Mouse (Mus musculus) ES-Bruce4 (cell line): Measurements from ENCODE around the gene BC005537. TPM values are rescaled to one million over a fixed set of nuclear protein-coding genes. Genes with fewer than 3 reads are reported as not detected.
A peak's percentile ranks its signal among the peaks of the same experiment; 100 is the strongest.

Source experiments
- H3K27ac ChIP-seq: 2 replicates; pipeline ENCODE4 v1.5.1; 2012; ENCODE audit warnings: low read length, inconsistent platforms; ENCODE audit not compliant: insufficient read depth
- H3K27me3 ChIP-seq: 2 replicates; pipeline ENCODE4 v1.6.1; 2012; ENCODE audit warnings: mild to moderate bottlenecking, low read length, inconsistent platforms; ENCODE audit not compliant: control insufficient read depth, poor library complexity, insufficient read depth, severe bottlenecking
- H3K36me3 ChIP-seq: 2 replicates; pipeline ENCODE4 v1.6.1; 2012; ENCODE audit warnings: inconsistent platforms, mild to moderate bottlenecking, low read length, moderate library complexity; ENCODE audit not compliant: control insufficient read depth, poor library complexity, insufficient read depth, severe bottlenecking
- H3K4me1 ChIP-seq: one replicate; pipeline ENCODE4 v1.8.1; 2011; ENCODE audit warnings: low read length; ENCODE audit not compliant: control insufficient read depth, insufficient read depth
- H3K4me3 ChIP-seq: 2 replicates; pipeline ENCODE4 v1.5.1; 2011; ENCODE audit warnings: low read depth, mild to moderate bottlenecking, low read length
- H3K9ac ChIP-seq: 2 replicates; pipeline ENCODE4 v1.6.1; 2012; ENCODE audit warnings: low read depth, mild to moderate bottlenecking, inconsistent platforms; ENCODE audit not compliant: poor library complexity, severe bottlenecking
- H3K9me3 ChIP-seq: replicated peaks from 2 replicates; pipeline ENCODE4 v1.6.1; 2012; ENCODE audit warnings: mild to moderate bottlenecking, low read length, inconsistent platforms; ENCODE audit not compliant: control insufficient read depth, poor library complexity, insufficient read depth, severe bottlenecking
- CTCF ChIP-seq: IDR thresholded peaks from one replicate; pipeline ENCODE4 v1.8.1; 2011; ENCODE audit warnings: low read depth, low read length
- EP300 ChIP-seq: IDR thresholded peaks from 2 replicates; pipeline ENCODE4 v1.6.1; 2011; ENCODE audit warnings: low read depth, low read length; ENCODE audit not compliant: insufficient read depth
- POLR2A ChIP-seq: IDR thresholded peaks from one replicate; pipeline ENCODE4 v1.8.1; 2011; ENCODE audit warnings: low read length; ENCODE audit not compliant: insufficient read depth
- polyA plus RNA-seq: library from polyadenylated mRNA; stranded (reverse); fragments of >200 nt; gene quantifications from 2 replicates; pipeline ENCODE4 v1.2.4, GENCODE M21; 2011; ENCODE audit warnings: low read depth; ENCODE audit not compliant: missing spikeins, insufficient read depth, insufficient read length

The BC005537 gene
- polyA plus RNA-seq, 1 experiment: 92.7 TPM

DNA sequence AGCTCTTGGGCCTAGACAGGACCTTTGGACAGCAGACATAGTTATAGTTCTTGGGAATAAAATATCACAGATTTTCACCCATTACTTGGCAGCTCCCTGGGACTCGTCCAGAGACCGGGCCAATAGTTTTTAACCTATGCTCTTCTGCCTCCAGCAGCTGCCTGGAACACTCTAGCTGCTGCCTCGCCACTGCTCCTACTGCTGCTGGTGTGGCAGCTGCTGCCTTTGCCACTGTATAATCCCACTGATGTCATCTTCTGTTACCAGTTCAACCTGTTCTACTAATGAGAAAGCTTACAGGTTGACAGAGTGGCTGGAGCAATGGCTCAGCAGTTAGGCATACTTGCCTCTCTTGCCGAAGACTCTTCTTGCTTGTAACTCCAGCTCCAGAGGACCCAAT is 47.9 kb downstream of the BC005537 start:
- Histone ChIP-seq H3K9ac (no peak overlapping the region), H3K4me1 (no peaks in the 10 kb centered on the region), H3K4me3 (no peak overlapping the region), H3K36me3 (no peaks in the 10 kb centered on the region), H3K9me3 (no peaks in the 10 kb centered on the region), H3K27ac (no peak overlapping the region), H3K27me3 (no peaks in the 10 kb centered on the region)
- TF ChIP-seq CTCF (no peak), POLR2A (no peak), EP300 (no peak)

DNA sequence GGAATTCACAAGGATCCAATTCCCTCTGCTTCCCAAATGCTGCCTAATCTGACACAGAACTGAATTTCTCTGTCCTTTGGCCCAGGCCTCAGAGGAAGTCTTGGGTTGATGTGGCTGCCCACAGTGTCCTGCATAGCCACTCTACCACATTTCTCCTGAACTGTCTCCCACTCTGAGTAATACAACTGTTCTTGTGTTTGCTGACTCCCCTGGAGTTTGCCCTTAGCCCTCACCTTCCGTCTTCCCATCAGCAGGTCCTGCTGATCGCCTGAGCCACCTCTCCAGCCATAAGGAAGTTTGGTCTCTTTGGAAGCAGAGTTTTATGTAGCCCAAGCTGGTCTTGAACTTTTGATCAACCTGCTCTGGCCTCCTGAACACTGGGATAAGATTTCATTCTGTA is 50.5 kb downstream of the BC005537 start:
- no peak overlapping the region for H3K9ac ChIP-seq
- H3K27ac ChIP-seq: no peak overlapping the region
- TF ChIP-seq CTCF (no peak), POLR2A (no peak), EP300 (no peak)
- H3K36me3 ChIP-seq: no peaks in the 10 kb centered on the region
- no peaks in the 10 kb centered on the region for H3K4me1 ChIP-seq
- no peaks in the 10 kb centered on the region for H3K9me3 ChIP-seq
- H3K27me3 ChIP-seq: no peaks in the 10 kb centered on the region
- H3K4me3 ChIP-seq: no peak overlapping the region

DNA sequence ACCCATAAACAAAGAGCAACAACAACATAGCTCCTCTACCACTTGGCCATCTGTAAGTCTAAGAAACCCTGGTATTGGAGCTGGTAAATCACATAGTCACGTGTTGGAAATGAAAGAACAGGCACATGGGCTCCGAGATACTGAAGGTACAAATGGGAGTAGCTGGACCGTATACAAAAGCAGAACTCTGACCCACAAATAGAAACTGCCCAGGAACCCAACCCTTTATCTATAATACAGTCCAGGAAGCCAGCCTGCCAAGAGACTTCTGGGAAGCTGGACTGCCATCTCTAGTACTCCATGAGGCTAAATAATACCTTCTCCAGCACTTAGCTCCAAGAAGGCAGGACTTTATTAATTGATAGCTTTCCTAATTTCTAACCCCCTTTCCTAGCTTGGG is 51.1 kb downstream of the BC005537 start:
- H3K9ac ChIP-seq: no peak overlapping the region
- H3K4me3 ChIP-seq: no peak overlapping the region
- TF ChIP-seq CTCF: no peak
- H3K27ac ChIP-seq: no peak overlapping the region
- no peaks in the 10 kb centered on the region for H3K9me3 ChIP-seq
- no peaks in the 10 kb centered on the region for H3K4me1 ChIP-seq
- no peaks in the 10 kb centered on the region for H3K27me3 ChIP-seq
- no peaks in the 10 kb centered on the region for H3K36me3 ChIP-seq

DNA sequence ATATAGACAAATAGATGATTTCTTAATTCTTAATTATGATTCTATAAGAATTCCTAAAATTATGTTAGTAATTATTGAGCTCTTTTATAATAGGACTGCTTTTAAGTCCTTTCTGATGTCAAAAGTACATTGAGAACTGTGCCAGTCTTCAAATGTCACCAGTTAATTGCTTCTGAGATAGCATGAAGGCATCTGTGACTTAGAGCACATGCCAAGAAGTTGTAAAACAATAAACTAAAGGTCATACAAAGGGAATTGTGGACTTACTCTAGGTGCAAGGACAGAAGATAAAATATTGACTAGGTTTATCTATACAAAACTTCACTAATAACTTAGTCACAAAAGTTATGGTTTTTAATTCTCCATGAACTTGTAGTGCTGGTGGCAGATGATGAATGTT is 57.7 kb downstream of the BC005537 start:
- Histone ChIP-seq H3K4me1 (no peaks in the 10 kb centered on the region), H3K9ac (no peak overlapping the region), H3K4me3 (no peak overlapping the region), H3K27ac (no peak overlapping the region), H3K9me3 (no peaks in the 10 kb centered on the region), H3K27me3 (no peaks in the 10 kb centered on the region), H3K36me3 (no peaks in the 10 kb centered on the region)
- no peak for TF ChIP-seq CTCF

DNA sequence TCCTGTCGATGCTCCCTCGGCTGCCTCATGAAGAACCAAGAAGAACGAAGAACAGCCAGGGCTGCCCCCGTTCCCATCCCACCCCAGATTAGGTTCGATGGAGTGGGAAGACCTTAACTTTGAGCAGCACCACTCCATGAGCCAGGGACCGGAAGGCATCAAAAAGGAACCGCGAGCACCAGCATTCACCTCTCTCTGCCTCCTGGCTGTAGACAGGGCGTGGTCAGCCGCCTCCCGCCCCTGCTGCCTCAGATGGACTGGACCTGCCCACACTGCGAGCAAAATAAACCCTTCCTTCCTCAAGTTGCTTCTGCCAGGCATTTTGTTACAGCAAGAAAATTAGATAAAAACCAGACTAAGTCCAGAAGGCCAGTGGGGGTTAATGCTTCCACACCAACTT is 59.6 kb downstream of the BC005537 start:
- TF ChIP-seq EP300: no peak
- no peaks in the 10 kb centered on the region for H3K4me1 ChIP-seq

DNA sequence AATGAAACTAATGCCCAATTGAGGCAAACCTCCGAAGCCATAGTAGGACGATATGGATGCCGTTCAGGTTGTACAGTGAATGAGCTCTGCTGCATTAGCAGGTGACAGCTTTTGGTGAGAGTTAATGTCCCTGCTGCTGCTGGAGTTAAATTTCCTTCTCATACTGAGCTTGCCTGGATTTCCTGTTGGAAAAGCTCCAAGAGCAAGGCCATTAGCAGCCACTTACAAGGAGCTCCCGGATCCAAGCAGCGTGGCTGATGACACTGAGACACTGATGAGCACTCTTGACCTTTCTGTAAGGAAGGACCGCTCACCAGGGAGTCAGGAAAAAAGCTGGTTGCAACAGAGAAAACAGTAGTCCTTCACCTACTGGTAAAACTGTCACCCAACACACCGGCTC is 60.6 kb downstream of the BC005537 start:
- Histone ChIP-seq H3K4me1 (no peaks in the 10 kb centered on the region), H3K9me3 (no peaks in the 10 kb centered on the region), H3K9ac (no peak overlapping the region), H3K27me3 (no peaks in the 10 kb centered on the region), H3K36me3 (no peaks in the 10 kb centered on the region), H3K4me3 (no peak overlapping the region), H3K27ac (no peak overlapping the region)
- TF ChIP-seq POLR2A (no peak), CTCF (no peak), EP300 (no peak)

More for the DNA sequence above, 59.6 kb downstream of the BC005537 start:
- Histone ChIP-seq H3K36me3 (no peaks in the 10 kb centered on the region), H3K4me3 (no peak overlapping the region), H3K27ac (no peak overlapping the region), H3K27me3 (no peaks in the 10 kb centered on the region), H3K9ac (no peak overlapping the region), H3K9me3 (no peaks in the 10 kb centered on the region)

DNA sequence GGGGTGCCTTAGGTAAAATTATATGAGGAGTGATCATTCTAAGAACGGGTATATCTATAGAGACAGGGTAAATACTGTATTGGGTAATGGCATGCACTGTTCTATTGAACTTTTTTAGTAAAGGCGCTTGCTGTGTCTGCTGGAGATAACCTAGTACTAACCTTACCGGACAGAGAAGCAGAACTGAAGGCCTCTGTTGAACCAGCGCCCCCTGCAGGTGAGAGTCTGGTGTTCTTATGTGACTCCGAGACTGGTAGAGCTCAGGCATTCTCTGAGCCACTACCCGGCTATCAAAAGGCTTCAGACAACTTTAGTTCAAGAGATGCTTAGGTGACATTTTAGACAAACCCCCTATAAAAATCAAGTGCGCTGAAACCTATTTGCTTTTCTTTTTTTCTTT is 61.1 kb downstream of the BC005537 start:
- Histone ChIP-seq H3K27me3 (no peaks in the 10 kb centered on the region), H3K4me3 (no peak overlapping the region), H3K4me1 (no peaks in the 10 kb centered on the region), H3K36me3 (no peaks in the 10 kb centered on the region), H3K9ac (no peak overlapping the region), H3K27ac (no peak overlapping the region), H3K9me3 (no peaks in the 10 kb centered on the region)
- TF ChIP-seq EP300 (no peak), POLR2A (no peak), CTCF (peak; percentile 79)

Other genes starting within 250 kb of the BC005537 start
- gene Ripor2, start 219.5 kb upstream of the BC005537 start, polyA plus RNA-seq: 1.1 and 1.5 TPM in 2 replicates
- gene Armh2, start 60.4 kb upstream of the BC005537 start, polyA plus RNA-seq: not detected in 2 replicates
- 127 and 129 TPM in 2 replicates for gene Gmnn, start 39.7 kb upstream of the BC005537 start, polyA plus RNA-seq
- 90.7 and 93.1 TPM in 2 replicates for gene Acot13, start 29.9 kb downstream of the BC005537 start, polyA plus RNA-seq
- 88.3 and 95.8 TPM in 2 replicates for gene Tdp2, start 30.0 kb downstream of the BC005537 start, polyA plus RNA-seq
- gene D130043K22Rik, start 43.5 kb downstream of the BC005537 start, polyA plus RNA-seq: not detected in 2 replicates
- 14.2 and 14.6 TPM in 2 replicates for gene Aldh5a1, start 136.0 kb downstream of the BC005537 start, polyA plus RNA-seq
- 2.1 and 2.5 TPM in 2 replicates for gene Gpld1, start 141.5 kb downstream of the BC005537 start, polyA plus RNA-seq
- 21.8 and 29.6 TPM in 2 replicates for gene Mrs2, start 218.7 kb downstream of the BC005537 start, polyA plus RNA-seq